Mouse (Mus musculus): Measurements from ENCODE around the gene Tcf20. TPM values are rescaled to one million over a fixed set of nuclear protein-coding genes. Genes with fewer than 3 reads are reported as not detected.
A peak's percentile ranks its signal among the peaks of the same experiment; 100 is the strongest.
"Not testable (repeated sequence)": the region's sequence is repeated elsewhere in the genome, so short reads cannot be mapped to it uniquely, and the experiment has no call there.

The Tcf20 gene
- polyA plus RNA-seq, 1 experiment from 2014 or later = 16.0 TPM

- H3K27me3 ChIP-seq = no peaks in the 10 kb centered on the region
- H3K9ac ChIP-seq (replicated peaks) = no peak overlapping the region
- no peak for ATAC-seq
- H3K36me3 ChIP-seq = no peaks in the 10 kb centered on the region
- H3K9me3 ChIP-seq = no peaks in the 10 kb centered on the region
- no peak overlapping the region for H3K27ac ChIP-seq
- WGBS = 92% methylated on average over 1 of the region's 1 CpGs
- no peak overlapping the region for H3K4me2 ChIP-seq (replicated peaks)
- no peaks in the 10 kb centered on the region for H3K4me1 ChIP-seq (replicated peaks)
- no peak overlapping the region for H3K4me3 ChIP-seq (replicated peaks)
Measured at GRCm38 (mm10) chr15:82783800-82784199, 203.9 kb downstream of the Tcf20 start.

- not testable (repeated sequence) for H3K4me2 ChIP-seq (replicated peaks); ATAC-seq; H3K9ac ChIP-seq (replicated peaks); H3K27me3 ChIP-seq; H3K9me3 ChIP-seq; H3K4me1 ChIP-seq (replicated peaks); H3K36me3 ChIP-seq; H3K27ac ChIP-seq; H3K4me3 ChIP-seq (replicated peaks)
- WGBS = 88% methylated on average over 5 of the region's 5 CpGs
Measured at GRCm38 (mm10) chr15:82777856-82778255, 209.8 kb downstream of the Tcf20 start.

- Histone ChIP-seq H3K9ac (replicated peaks) (no peak overlapping the region), H3K36me3 (no peaks in the 10 kb centered on the region), H3K27ac (no peak overlapping the region), H3K9me3 (no peaks in the 10 kb centered on the region), H3K4me2 (replicated peaks) (no peak overlapping the region), H3K4me1 (replicated peaks) (no peaks in the 10 kb centered on the region), H3K4me3 (replicated peaks) (no peak overlapping the region), H3K27me3 (no peaks in the 10 kb centered on the region)
- WGBS = 85% methylated on average over 2 of the region's 2 CpGs
- ATAC-seq = no peak
Measured at GRCm38 (mm10) chr15:82765943-82766342, 221.7 kb downstream of the Tcf20 start.

GRCm38 (mm10) chr15:82764881-82765280 is 222.8 kb downstream of the Tcf20 start:
- WGBS = 81% methylated on average over 6 of the region's 6 CpGs
- Histone ChIP-seq H3K4me1 (replicated peaks) (no peaks in the 10 kb centered on the region), H3K27me3 (no peaks in the 10 kb centered on the region), H3K9ac (replicated peaks) (no peak overlapping the region), H3K9me3 (no peaks in the 10 kb centered on the region), H3K4me2 (replicated peaks) (no peak overlapping the region), H3K27ac (no peak overlapping the region), H3K36me3 (no peaks in the 10 kb centered on the region), H3K4me3 (replicated peaks) (no peak overlapping the region)
- no peak for ATAC-seq

GRCm38 (mm10) chr15:82763631-82764420 is 223.8 kb downstream of the Tcf20 start, which contains the start of gene Cyp2d40:
Cyp2d40 (minus strand) TSS chr15:82764183.
- 94% methylated on average over 9 of the region's 9 CpGs for WGBS
- Histone ChIP-seq H3K9ac (replicated peaks) (no peak within 1 kb of the TSS), H3K27me3 (no peaks in the 10 kb centered on the region), H3K4me3 (replicated peaks) (no peak within 1 kb of the TSS), H3K4me2 (replicated peaks) (no peak within 1 kb of the TSS), H3K27ac (no peak within 1 kb of the TSS), H3K36me3 (no peaks in the 10 kb centered on the region), H3K9me3 (no peaks in the 10 kb centered on the region), H3K4me1 (replicated peaks) (no peaks in the 10 kb centered on the region)
- ATAC-seq = no peak

Small RNA genes lying within 50 kb of the gene (microRNA-seq; reads per million reads assigned to microRNA genes)
- gene Gm27618 (not detected), gene Mir3080 (28.2 reads per million, percentile 39 among the genes with 10 or more reads in this experiment)

Other genes starting within 250 kb of the Tcf20 start
- gene Cyp2d40, start 223.7 kb downstream of the Tcf20 start, polyA plus RNA-seq (2015; fragmentation: Nextera tagmentation; extraction: Ambion mirVana) = not detected in 2 replicates
- gene Cyp2d26, start 193.6 kb downstream of the Tcf20 start, polyA plus RNA-seq (2015; fragmentation: Nextera tagmentation; extraction: Ambion mirVana) = not detected in 2 replicates
- gene Nfam1, start 45.4 kb upstream of the Tcf20 start, polyA plus RNA-seq (2015; fragmentation: Nextera tagmentation; extraction: Ambion mirVana) = 2.4 and 2.5 TPM in 2 replicates
- gene Serhl, start 101.6 kb upstream of the Tcf20 start, polyA plus RNA-seq (2015; fragmentation: Nextera tagmentation; extraction: Ambion mirVana) = 27.2 and 30.6 TPM in 2 replicates
- 72.4 and 77.0 TPM in 2 replicates for gene Rrp7a, start 134.9 kb upstream of the Tcf20 start, polyA plus RNA-seq (2015; fragmentation: Nextera tagmentation; extraction: Ambion mirVana)
- 166 and 169 TPM in 2 replicates for gene Poldip3, start 161.5 kb upstream of the Tcf20 start, polyA plus RNA-seq (2015; fragmentation: Nextera tagmentation; extraction: Ambion mirVana)
- 123 and 133 TPM in 2 replicates for gene Cyb5r3, start 184.7 kb upstream of the Tcf20 start, polyA plus RNA-seq (2015; fragmentation: Nextera tagmentation; extraction: Ambion mirVana)

Measured in midbrain, embryonic 13.5 days (tissue).